Mouse (Mus musculus): ENCODE data around the gene Snx6. TPM values are rescaled to one million over a fixed set of nuclear protein-coding genes. Genes with fewer than 3 reads are reported as not detected.
"Not testable (repeated sequence)": the region's sequence is repeated elsewhere in the genome, so short reads cannot be mapped to it uniquely, and the experiment has no call there.

The Snx6 gene
- polyA plus RNA-seq, 1 experiment: 26.2 TPM

DNA sequence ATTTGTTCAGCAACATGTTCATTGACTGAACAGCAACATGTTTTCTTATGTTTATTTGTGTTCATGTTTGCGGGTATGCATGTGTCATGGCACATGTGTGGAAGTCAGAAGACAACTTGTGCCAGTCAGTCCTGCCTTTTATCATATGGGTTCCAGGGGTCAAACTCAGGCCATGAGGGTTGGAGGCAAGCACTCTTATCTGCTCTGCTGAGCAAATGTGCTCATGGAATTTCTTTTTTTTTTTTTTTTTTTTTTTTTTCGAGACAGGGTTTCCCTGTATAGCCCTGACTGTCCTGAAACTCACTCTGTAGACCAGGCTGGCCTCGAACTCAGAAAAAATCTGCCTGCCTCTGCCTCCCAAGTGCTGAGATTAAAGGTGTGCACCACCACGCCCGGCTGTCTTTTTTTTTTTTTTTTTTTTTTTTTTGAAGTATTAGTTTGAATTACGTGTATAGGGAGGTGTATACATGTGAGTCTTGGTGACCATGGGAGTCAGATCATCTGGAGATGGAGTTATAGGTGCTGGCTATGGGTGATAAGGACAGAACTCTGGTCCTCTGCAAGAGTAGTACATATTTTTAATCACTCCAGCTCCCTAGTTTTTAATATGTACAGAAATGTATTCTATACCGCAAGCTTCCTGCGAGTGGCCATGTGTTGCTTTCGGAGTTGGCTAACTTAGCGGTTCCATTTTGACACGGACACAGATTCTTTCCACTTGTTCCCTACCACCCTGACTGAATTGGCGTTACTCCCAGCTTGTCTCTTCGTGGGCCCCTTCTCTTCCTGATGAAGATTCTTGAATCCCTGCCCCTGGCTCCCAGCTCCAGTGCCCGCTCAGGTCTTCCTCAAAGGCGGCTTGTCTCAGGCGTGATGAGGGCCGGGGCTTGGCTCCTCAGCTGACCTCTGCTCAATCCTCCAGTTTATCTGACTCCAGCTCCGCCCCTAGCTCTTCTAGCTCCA is 40.4 kb upstream of the Snx6 start:
- TF ChIP-seq CEBPB (IDR thresholded peaks at IDR 0.05; ENCODE audit: insufficient read depth, poor library complexity, severe bottlenecking): no peak
- no peak for TF ChIP-seq MAX (IDR thresholded peaks at IDR 0.05; ENCODE audit: low read depth)
- TF ChIP-seq TCF12 (IDR thresholded peaks at IDR 0.05; ENCODE audit: insufficient read depth, poor library complexity, severe bottlenecking): no peak
- TF ChIP-seq TCF3 (IDR thresholded peaks at IDR 0.05; ENCODE audit: insufficient read length, low read depth): no peak
- TF ChIP-seq REST (IDR thresholded peaks at IDR 0.05; ENCODE audit: insufficient read depth, insufficient read length): no peak
- no peak for TF ChIP-seq POLR2A (IDR thresholded peaks at IDR 0.05; ENCODE audit: insufficient read length, low read depth)
- TF ChIP-seq E2F4 (IDR thresholded peaks at IDR 0.05; ENCODE audit: insufficient read depth): no peak
- TF ChIP-seq MYOG (IDR thresholded peaks at IDR 0.05; ENCODE audit: control insufficient read depth in 1 of 3, insufficient read depth in 1 of 3, insufficient read length in 2 of 3, low read depth in 2 of 3): no peak
- no peak for TF ChIP-seq USF1 (IDR thresholded peaks at IDR 0.05; ENCODE audit: low read depth)
- TF ChIP-seq SRF (IDR thresholded peaks at IDR 0.05; ENCODE audit: control insufficient read depth, insufficient read length, low read depth): no peak
- TF ChIP-seq MYOD1 (IDR thresholded peaks at IDR 0.05; ENCODE audit: control insufficient read depth in 1 of 3, insufficient read length in 2 of 3, low read depth in 2 of 3): no peak
- TF ChIP-seq POLR2AphosphoS2 (IDR thresholded peaks at IDR 0.05; ENCODE audit: insufficient read length, low read depth): no peak
- Histone ChIP-seq H3K36me3 (ENCODE audit: control insufficient read depth, insufficient read depth) (no peaks in the 10 kb centered on the region), H3K79me2 (ENCODE audit: control insufficient read depth, insufficient read depth) (no peaks in the 10 kb centered on the region), H3ac (ENCODE audit: control insufficient read depth, insufficient read length) (no peak overlapping the region), H3K4me3 (peak overlapping the region; percentile 5), H3K27me3 (ENCODE audit: control insufficient read depth, insufficient read depth, insufficient read length) (no peaks in the 10 kb centered on the region), H3K4me2 (ENCODE audit: low read depth) (peak overlapping the region; percentile 70)

DNA sequence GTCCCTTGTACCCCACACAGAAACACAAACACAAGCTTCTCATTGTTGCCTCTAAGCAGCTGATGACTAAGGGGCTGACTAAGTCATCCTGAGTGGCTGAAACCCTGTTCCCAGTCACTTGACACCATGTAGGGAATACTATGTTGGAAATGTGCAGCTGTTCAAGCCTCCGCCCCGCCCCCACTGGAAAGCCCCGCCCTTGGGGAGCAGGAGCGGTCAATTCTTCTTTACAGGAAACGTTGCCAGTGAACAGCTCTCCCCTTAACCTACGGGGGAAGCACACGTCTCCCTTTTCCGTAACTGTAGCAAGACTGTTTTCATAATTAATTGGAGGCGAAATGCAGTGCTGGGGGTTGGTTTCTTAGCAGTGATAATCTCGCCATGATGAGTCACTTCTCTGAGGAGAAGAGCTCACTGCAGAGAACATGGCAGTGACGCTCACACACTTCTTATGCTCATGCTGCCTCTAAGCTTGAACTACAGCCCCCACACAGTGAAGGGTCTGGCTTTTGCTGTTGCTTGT is 39.5 kb upstream of the Snx6 start:
- TF ChIP-seq MYOD1 (IDR thresholded peaks at IDR 0.05; ENCODE audit: control insufficient read depth in 1 of 3, insufficient read length in 2 of 3, low read depth in 2 of 3) (peak; percentile 79 to 91 (median 79)), POLR2A (IDR thresholded peaks at IDR 0.05; ENCODE audit: insufficient read length, low read depth) (peak; percentile 41), POLR2AphosphoS2 (IDR thresholded peaks at IDR 0.05; ENCODE audit: insufficient read length, low read depth) (no peak), CEBPB (IDR thresholded peaks at IDR 0.05; ENCODE audit: insufficient read depth, poor library complexity, severe bottlenecking) (0 out of 2 replicates have a peak, but pooled peaks have one; percentile 11), E2F4 (IDR thresholded peaks at IDR 0.05; ENCODE audit: insufficient read depth) (no peak), TCF12 (IDR thresholded peaks at IDR 0.05; ENCODE audit: insufficient read depth, poor library complexity, severe bottlenecking) (peak; percentile 67), MYOG (IDR thresholded peaks at IDR 0.05; ENCODE audit: control insufficient read depth in 1 of 3, insufficient read depth in 1 of 3, insufficient read length in 2 of 3, low read depth in 2 of 3) (peak; percentile 24 to 77 (median 73)), TCF3 (IDR thresholded peaks at IDR 0.05; ENCODE audit: insufficient read length, low read depth) (no peak), SRF (IDR thresholded peaks at IDR 0.05; ENCODE audit: control insufficient read depth, insufficient read length, low read depth) (peak; percentile 49), MAX (IDR thresholded peaks at IDR 0.05; ENCODE audit: low read depth) (no peak)
- Histone ChIP-seq H3K27me3 (ENCODE audit: control insufficient read depth, insufficient read depth, insufficient read length) (no peaks in the 10 kb centered on the region), H3ac (ENCODE audit: control insufficient read depth, insufficient read length) (no peak overlapping the region), H3K36me3 (ENCODE audit: control insufficient read depth, insufficient read depth) (no peaks in the 10 kb centered on the region), H3K4me3 (peak overlapping the region; percentile 5), H3K79me2 (ENCODE audit: control insufficient read depth, insufficient read depth) (no peaks in the 10 kb centered on the region), H3K4me2 (ENCODE audit: low read depth) (peak overlapping the region; percentile 70)

DNA sequence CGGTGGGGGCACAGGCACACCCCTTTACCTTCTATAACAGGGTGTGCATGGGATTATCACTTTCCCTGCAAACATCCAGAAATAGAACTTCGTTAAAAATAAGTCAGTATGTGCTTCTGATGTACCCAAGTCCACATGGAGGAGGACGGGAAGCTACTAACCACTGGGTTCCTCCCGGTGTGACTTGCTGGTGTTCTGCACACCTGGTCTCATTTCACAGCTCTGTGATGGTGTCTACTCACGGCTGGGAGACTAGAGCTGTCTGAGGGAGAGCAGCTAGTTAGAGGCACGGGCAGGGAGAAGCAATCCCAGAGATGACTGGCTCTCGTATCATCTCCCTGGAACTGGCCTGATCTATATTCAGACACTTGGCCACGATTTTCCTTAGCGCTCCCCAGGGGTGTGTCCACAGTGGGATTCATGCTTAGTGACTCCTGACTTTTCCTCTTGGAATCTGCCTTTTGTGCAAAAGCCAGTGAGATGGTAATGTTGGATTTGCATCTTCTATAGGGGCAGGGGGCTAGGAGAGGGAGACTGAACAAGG is 38.4 kb upstream of the Snx6 start:
- Histone ChIP-seq H3K79me2 (ENCODE audit: control insufficient read depth, insufficient read depth) (no peaks in the 10 kb centered on the region), H3K4me3 (no peak overlapping the region), H3K27me3 (ENCODE audit: control insufficient read depth, insufficient read depth, insufficient read length) (no peaks in the 10 kb centered on the region), H3K36me3 (ENCODE audit: control insufficient read depth, insufficient read depth) (no peaks in the 10 kb centered on the region), H3K4me2 (ENCODE audit: low read depth) (peak overlapping the region; percentile 73), H3ac (ENCODE audit: control insufficient read depth, insufficient read length) (no peak overlapping the region)
- TF ChIP-seq TCF3 (IDR thresholded peaks at IDR 0.05; ENCODE audit: insufficient read length, low read depth) (no peak), E2F4 (IDR thresholded peaks at IDR 0.05; ENCODE audit: insufficient read depth) (no peak), MYOD1 (IDR thresholded peaks at IDR 0.05; ENCODE audit: control insufficient read depth in 1 of 3, insufficient read length in 2 of 3, low read depth in 2 of 3) (peak in 1 of 3 experiments; percentile 25)

DNA sequence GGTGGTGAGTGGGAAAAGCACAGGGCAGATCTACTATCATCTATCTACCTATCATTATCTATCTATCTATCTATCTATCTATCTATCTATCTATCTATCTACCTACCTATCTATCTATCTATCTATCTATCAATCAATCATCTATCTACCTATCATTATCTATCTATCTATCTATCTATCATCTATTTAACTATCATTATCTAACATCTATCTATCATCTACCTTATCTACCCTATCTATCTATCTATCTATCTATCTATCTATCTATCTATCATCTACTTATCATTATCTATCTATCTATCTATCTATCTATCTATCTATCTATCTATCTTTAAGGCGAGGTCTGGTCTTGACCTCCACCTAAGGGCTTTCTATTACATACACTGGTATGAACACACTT is 36.4 kb upstream of the Snx6 start:
- not testable (repeated sequence) for H3K27me3 ChIP-seq (ENCODE audit: control insufficient read depth, insufficient read depth, insufficient read length); H3K36me3 ChIP-seq (ENCODE audit: control insufficient read depth, insufficient read depth); H3ac ChIP-seq (ENCODE audit: control insufficient read depth, insufficient read length); H3K79me2 ChIP-seq (ENCODE audit: control insufficient read depth, insufficient read depth); H3K4me2 ChIP-seq (ENCODE audit: low read depth); H3K4me3 ChIP-seq

DNA sequence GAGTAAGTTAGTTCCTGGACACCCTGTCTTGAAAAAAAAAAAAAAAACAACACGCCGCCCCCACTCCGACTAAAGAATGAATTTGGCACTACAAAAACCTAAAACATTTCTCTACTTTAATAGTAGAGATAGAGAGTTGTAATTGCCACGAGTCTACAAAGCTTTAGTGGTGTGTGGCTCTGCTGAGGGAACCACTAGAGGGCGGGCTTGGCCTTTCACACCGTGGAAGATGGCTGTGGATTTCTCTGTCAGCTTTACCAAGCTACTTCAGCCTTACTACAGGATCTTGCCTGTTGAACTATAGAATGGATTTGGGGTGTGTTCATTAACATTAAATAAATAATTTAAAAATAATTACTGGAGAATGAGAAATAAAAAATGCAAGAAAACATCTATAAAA is 35.1 kb upstream of the Snx6 start:
- no peak for TF ChIP-seq USF1 (IDR thresholded peaks at IDR 0.05; ENCODE audit: low read depth)
- no peaks in the 10 kb centered on the region for H3K79me2 ChIP-seq (ENCODE audit: control insufficient read depth, insufficient read depth)
- H3K4me2 ChIP-seq (ENCODE audit: low read depth): no peak overlapping the region
- no peaks in the 10 kb centered on the region for H3K27me3 ChIP-seq (ENCODE audit: control insufficient read depth, insufficient read depth, insufficient read length)
- H3K4me3 ChIP-seq: no peak overlapping the region
- H3ac ChIP-seq (ENCODE audit: control insufficient read depth, insufficient read length): no peak overlapping the region
- H3K36me3 ChIP-seq (ENCODE audit: control insufficient read depth, insufficient read depth): no peaks in the 10 kb centered on the region
